Mouse (Mus musculus) embryonic fibroblast, embryonic 13.5 days (primary cell): ENCODE data around the gene Ptbp3.

Experiments used
- CTCF ChIP-seq: IDR thresholded peaks from 2 replicates; pipeline ENCODE4 v1.5.1; 2011; ENCODE audit warnings: mild to moderate bottlenecking, control low read depth, low read length, moderate library complexity, borderline replicate concordance; ENCODE audit not compliant: insufficient read depth
- POLR2A ChIP-seq: IDR thresholded peaks from 2 replicates; pipeline ENCODE4 v1.6.1; 2011; ENCODE audit warnings: low read depth, mild to moderate bottlenecking, control low read depth, low read length, moderate library complexity

GRCm38 (mm10) chr4:59491097-59491496 lies 58.1 kb downstream of the Ptbp3 start:
- TF ChIP-seq POLR2A (no peak), CTCF (no peak)
